Mouse (Mus musculus): Measurements from ENCODE around the gene Ugt1a7c. TPM values are rescaled to one million over a fixed set of nuclear protein-coding genes. Genes with fewer than 3 reads are reported as not detected.

The Ugt1a7c gene
- polyA plus RNA-seq, 1 experiment = 96.9 TPM

DNA sequence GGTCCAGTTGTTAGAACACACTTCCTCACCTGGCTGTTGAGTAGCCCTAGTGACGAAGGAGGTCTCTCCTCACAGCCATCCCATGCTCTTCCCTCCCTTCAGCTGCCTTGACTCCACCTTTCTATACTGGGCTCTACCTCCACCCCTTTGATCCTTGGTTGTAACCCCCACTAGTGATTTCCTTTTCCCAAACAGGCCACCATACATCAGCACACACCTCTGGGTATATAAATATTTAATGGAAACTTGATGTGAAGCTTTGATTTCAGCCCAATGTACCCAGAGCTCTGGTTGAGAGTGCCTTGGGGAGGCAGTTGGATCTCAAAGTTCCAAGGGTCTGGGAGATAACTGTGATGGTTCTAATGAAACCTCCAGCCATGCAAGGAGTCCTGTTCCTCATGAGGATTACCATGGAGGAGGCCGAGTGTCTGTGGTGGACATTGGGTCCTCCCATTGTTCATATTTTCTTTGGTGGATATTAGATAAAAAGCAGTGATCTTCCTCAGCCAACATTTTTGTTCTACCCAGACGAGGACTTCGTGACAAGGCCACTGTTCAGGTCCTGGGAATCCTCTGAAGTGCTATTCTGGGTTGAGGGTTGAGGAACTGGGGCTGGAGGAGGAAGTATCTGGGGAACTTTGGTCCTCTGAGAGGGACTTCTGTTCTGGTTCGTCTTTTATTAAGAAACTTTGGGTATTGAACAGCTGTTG, 132.0 kb downstream of the Ugt1a7c start, which contains the start of gene Mroh2a:
Gene Mroh2a (plus strand): TSS at position 317 of the 710 bp plus-strand sequence.
- TF ChIP-seq POLR2A (IDR thresholded peaks at IDR 0.05; ENCODE audit: low read depth, low read length) (no peak), CTCF (conservative IDR thresholded peaks at IDR 0.05; ENCODE audit: insufficient read depth, insufficient read length, low read depth, low read length) (no peak)
- H3K27ac ChIP-seq (ENCODE audit: insufficient read depth, low read depth, low read length) = no peak within 1 kb of the TSS
- 49% methylated on average over 5 of the region's 5 CpGs for WGBS
- DNase-seq = no peak
- no peak within 1 kb of the TSS for H3K4me3 ChIP-seq (ENCODE audit: insufficient read depth, low read depth, low read length)
- no peaks in the 10 kb centered on the region for H3K4me1 ChIP-seq (ENCODE audit: control insufficient read depth, insufficient read depth, low read length)
- H3K36me3 ChIP-seq (ENCODE audit: control insufficient read depth, insufficient read depth, low read length) = no peaks in the 10 kb centered on the region
- no peaks in the 10 kb centered on the region for H3K27me3 ChIP-seq (replicated peaks; ENCODE audit: control insufficient read depth, insufficient read depth, low read length)

DNA sequence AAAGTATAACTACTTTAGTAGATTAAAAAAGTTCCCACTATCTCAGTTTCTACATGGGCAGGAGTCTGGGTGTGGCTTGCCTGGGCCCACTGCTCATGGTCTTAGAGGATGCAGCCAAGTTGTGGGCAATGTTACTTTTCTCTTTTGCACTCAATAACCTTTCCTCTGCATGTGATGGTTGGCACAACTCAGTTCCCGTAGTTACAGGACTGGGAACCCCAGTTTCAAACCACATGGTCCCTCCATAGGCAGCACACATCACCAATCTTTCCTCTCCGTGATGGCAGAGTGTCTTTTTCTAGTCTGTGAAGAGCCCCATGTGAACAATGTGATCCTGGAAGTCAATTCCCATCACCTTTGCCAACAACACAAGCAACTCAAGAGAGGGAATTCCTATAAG, 132.6 kb downstream of the Ugt1a7c start:
- Histone ChIP-seq H3K4me1 (ENCODE audit: control insufficient read depth, insufficient read depth, low read length) (no peaks in the 10 kb centered on the region), H3K27ac (ENCODE audit: insufficient read depth, low read depth, low read length) (no peak overlapping the region), H3K36me3 (ENCODE audit: control insufficient read depth, insufficient read depth, low read length) (no peaks in the 10 kb centered on the region), H3K27me3 (replicated peaks; ENCODE audit: control insufficient read depth, insufficient read depth, low read length) (no peaks in the 10 kb centered on the region), H3K4me3 (ENCODE audit: insufficient read depth, low read depth, low read length) (no peak overlapping the region)
- WGBS = 60% methylated on average over 2 of the region's 2 CpGs
- DNase-seq = no peak
- TF ChIP-seq CTCF (conservative IDR thresholded peaks at IDR 0.05; ENCODE audit: insufficient read depth, insufficient read length, low read depth, low read length) = no peak
- TF ChIP-seq POLR2A (IDR thresholded peaks at IDR 0.05; ENCODE audit: low read depth, low read length) = no peak

- TF ChIP-seq POLR2A (IDR thresholded peaks at IDR 0.05; ENCODE audit: low read depth, low read length) (no peak), CTCF (conservative IDR thresholded peaks at IDR 0.05; ENCODE audit: insufficient read depth, insufficient read length, low read depth, low read length) (no peak)
- 72% methylated on average over 7 of the region's 7 CpGs for WGBS
Measured at GRCm38 (mm10) chr1:88228121-88228520, 133.3 kb downstream of the Ugt1a7c start.

DNA sequence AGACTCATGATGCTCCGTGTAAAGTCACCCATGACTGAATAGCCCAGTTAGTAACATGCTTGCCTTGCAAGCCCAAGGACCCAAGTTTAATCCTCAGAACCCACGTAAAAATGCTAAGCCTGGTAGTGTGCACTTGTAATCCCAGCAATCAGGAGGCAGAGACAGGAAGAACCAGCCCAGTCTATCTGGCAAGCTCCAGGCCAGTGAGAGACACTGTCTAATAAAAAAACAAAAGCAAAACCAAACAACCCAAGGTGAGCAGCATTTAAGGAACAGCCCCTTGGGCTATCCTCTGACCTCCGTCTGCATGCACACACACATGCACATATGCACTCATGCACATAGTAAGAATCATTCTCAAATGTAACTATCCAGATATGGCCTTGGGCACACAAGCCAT, 134.7 kb downstream of the Ugt1a7c start:
- Histone ChIP-seq H3K27me3 (replicated peaks; ENCODE audit: control insufficient read depth, insufficient read depth, low read length) (no peaks in the 10 kb centered on the region), H3K4me1 (ENCODE audit: control insufficient read depth, insufficient read depth, low read length) (no peaks in the 10 kb centered on the region), H3K4me3 (ENCODE audit: insufficient read depth, low read depth, low read length) (no peak overlapping the region), H3K27ac (ENCODE audit: insufficient read depth, low read depth, low read length) (no peak overlapping the region), H3K36me3 (ENCODE audit: control insufficient read depth, insufficient read depth, low read length) (no peaks in the 10 kb centered on the region)
- no peak for DNase-seq
- no peak for TF ChIP-seq CTCF (conservative IDR thresholded peaks at IDR 0.05; ENCODE audit: insufficient read depth, insufficient read length, low read depth, low read length)
- TF ChIP-seq POLR2A (IDR thresholded peaks at IDR 0.05; ENCODE audit: low read depth, low read length) = no peak
- WGBS = 75% methylated on average over 3 of the region's 3 CpGs

More at GRCm38 (mm10) chr1:88228121-88228520, 133.3 kb downstream of the Ugt1a7c start:
- no peaks in the 10 kb centered on the region for H3K36me3 ChIP-seq (ENCODE audit: control insufficient read depth, insufficient read depth, low read length)
- no peak overlapping the region for H3K4me3 ChIP-seq (ENCODE audit: insufficient read depth, low read depth, low read length)
- no peaks in the 10 kb centered on the region for H3K4me1 ChIP-seq (ENCODE audit: control insufficient read depth, insufficient read depth, low read length)
- DNase-seq = no peak
- H3K27me3 ChIP-seq (replicated peaks; ENCODE audit: control insufficient read depth, insufficient read depth, low read length) = no peaks in the 10 kb centered on the region
- no peak overlapping the region for H3K27ac ChIP-seq (ENCODE audit: insufficient read depth, low read depth, low read length)

DNA sequence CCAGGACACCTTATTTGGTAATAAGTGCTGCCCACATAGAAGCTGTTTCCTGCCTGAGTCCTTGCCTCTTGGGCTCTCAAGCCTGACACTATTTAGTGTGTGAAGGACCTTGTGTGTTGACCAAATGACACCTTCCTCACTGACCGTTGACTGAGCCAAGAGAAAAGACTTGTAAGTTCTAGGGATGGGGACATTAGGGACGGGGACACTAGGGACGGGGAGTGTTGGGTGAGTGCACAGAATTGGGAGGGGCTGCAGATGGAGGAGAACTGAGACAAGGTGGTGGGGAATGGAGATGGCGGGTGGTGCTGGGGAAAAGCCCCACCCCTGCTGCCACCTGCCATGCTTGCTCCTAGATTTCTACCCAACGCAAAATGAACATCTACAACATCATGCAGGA, 135.1 kb downstream of the Ugt1a7c start:
- Histone ChIP-seq H3K36me3 (ENCODE audit: control insufficient read depth, insufficient read depth, low read length) (no peaks in the 10 kb centered on the region), H3K4me3 (ENCODE audit: insufficient read depth, low read depth, low read length) (no peak overlapping the region), H3K27me3 (replicated peaks; ENCODE audit: control insufficient read depth, insufficient read depth, low read length) (no peaks in the 10 kb centered on the region), H3K27ac (ENCODE audit: insufficient read depth, low read depth, low read length) (no peak overlapping the region), H3K4me1 (ENCODE audit: control insufficient read depth, insufficient read depth, low read length) (no peaks in the 10 kb centered on the region)
- TF ChIP-seq CTCF (conservative IDR thresholded peaks at IDR 0.05; ENCODE audit: insufficient read depth, insufficient read length, low read depth, low read length) (no peak), POLR2A (IDR thresholded peaks at IDR 0.05; ENCODE audit: low read depth, low read length) (no peak)
- WGBS = 83% methylated on average over 5 of the region's 5 CpGs
- no peak for DNase-seq

- no peak for DNase-seq
- WGBS = 71% methylated on average over 7 of the region's 7 CpGs
- TF ChIP-seq CTCF (conservative IDR thresholded peaks at IDR 0.05; ENCODE audit: insufficient read depth, insufficient read length, low read depth, low read length) (no peak), POLR2A (IDR thresholded peaks at IDR 0.05; ENCODE audit: low read depth, low read length) (no peak)
- H3K27me3 ChIP-seq (replicated peaks; ENCODE audit: control insufficient read depth, insufficient read depth, low read length) = no peaks in the 10 kb centered on the region
- no peak overlapping the region for H3K4me3 ChIP-seq (ENCODE audit: insufficient read depth, low read depth, low read length)
- no peak overlapping the region for H3K27ac ChIP-seq (ENCODE audit: insufficient read depth, low read depth, low read length)
- H3K36me3 ChIP-seq (ENCODE audit: control insufficient read depth, insufficient read depth, low read length) = no peaks in the 10 kb centered on the region
- H3K4me1 ChIP-seq (ENCODE audit: control insufficient read depth, insufficient read depth, low read length) = no peaks in the 10 kb centered on the region
Measured at GRCm38 (mm10) chr1:88230421-88230820, 135.6 kb downstream of the Ugt1a7c start.

GRCm38 (mm10) chr1:88230981-88231802, 136.3 kb downstream of the Ugt1a7c start:
- no peaks in the 10 kb centered on the region for H3K4me1 ChIP-seq (ENCODE audit: control insufficient read depth, insufficient read depth, low read length)
- H3K27ac ChIP-seq (ENCODE audit: insufficient read depth, low read depth, low read length) = no peak overlapping the region
- 75% methylated on average over 6 of the region's 6 CpGs for WGBS
- H3K36me3 ChIP-seq (ENCODE audit: control insufficient read depth, insufficient read depth, low read length) = no peaks in the 10 kb centered on the region
- no peak for DNase-seq
- no peak overlapping the region for H3K4me3 ChIP-seq (ENCODE audit: insufficient read depth, low read depth, low read length)
- TF ChIP-seq POLR2A (IDR thresholded peaks at IDR 0.05; ENCODE audit: low read depth, low read length) (no peak), CTCF (conservative IDR thresholded peaks at IDR 0.05; ENCODE audit: insufficient read depth, insufficient read length, low read depth, low read length) (no peak)
- H3K27me3 ChIP-seq (replicated peaks; ENCODE audit: control insufficient read depth, insufficient read depth, low read length) = no peaks in the 10 kb centered on the region
